Mouse (Mus musculus): Measurements from ENCODE around the gene Kri1.
"Not testable (repeated sequence)": the region's sequence is repeated elsewhere in the genome, so short reads cannot be mapped to it uniquely, and the experiment has no call there.

The Kri1 gene

DNA sequence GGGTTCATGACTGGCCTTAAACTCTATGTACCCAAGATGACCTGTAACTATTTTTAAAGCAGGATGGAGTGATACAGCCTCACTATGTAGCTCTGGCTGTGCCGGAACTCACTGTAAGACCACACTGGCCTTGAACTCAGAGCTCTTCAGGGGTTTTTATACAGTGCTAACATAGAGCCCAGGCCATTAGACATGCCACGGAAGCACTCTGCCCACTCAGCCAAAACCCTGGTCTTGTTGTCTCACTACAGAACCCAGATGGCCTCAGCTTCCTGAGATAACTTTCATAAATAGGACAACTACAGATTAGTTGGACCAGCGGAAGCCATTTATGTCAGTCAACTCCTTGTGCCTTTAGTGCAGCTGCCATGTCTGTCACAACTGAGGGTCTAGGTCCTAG lies 13.4 kb downstream of the Kri1 start:
- ATAC-seq (ENCODE audit: low TSS enrichment), result no peak

DNA sequence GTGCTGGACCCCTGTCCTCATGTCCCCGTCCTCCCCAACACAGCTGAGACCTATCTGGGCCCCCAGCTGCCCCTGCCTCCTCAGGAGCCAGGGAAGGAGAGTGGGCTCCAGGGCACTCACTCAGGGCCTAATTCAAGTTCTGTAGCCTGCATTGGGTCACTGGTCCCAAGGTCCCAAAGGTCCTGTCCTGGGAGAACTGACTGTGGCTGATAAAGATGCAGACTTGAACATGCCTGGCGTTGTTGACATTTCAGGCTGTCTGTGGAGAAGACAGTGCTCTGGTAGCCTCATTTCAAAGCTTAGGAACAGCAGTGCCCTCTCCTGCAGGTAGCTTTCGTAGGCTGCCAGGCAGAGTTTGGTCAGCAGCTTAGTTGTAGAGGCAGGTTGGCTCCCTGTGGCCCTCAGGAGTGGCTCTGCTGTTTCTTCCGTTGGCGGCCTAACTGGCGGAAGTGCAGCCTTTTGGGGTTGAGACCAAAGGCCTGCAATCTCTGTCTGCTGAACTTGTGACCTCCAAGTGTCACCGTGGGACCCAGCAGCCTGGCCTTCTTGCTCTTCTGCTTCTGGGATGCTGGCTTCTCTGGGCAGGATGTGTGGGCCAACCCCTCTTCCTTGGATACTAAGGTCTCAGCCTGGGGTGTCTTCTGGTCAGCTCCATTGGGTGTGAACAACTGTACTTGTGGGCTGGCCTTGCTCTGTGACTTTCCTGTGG lies 14.1 kb downstream of the Kri1 start:
- ATAC-seq (ENCODE audit: low TSS enrichment), result no peak

DNA sequence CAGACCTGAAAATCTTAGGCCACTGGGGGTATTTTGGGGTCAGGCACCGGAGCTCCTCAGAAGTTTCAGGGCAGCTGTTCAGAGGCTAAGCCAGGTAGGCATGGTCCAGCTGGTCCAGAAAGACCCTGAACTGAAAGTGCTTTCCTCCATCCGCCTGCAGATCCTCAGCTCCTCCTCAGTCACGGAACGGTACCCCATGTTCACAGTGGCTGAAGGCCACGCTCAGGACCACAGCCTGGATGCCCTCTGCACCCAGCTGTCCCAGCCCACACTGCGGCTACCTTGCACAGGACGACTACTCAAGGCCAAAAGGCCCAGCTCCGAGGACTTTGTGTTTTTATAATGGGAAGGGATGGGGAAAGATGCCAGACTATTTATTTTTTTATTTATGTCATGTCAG lies 14.7 kb downstream of the Kri1 start:
- ATAC-seq (ENCODE audit: low TSS enrichment), result no peak

DNA sequence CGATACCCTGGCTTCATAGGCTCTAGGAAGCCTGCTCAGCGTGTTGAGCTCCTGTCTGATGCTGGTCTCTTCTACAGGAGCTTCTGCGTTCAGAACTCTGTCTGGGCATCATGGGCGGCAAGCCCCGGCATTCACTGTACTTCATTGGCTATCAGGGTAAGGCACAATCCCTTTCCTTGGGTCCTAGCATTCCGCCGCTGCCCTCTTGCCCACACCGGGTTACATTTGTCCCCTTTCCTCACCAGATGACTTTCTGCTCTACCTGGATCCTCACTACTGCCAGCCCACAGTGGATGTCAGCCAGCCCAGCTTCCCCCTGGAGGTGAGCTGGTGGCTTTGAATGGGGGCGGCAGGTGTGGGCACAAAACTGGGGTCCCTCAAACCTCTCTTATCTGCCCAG lies 15.4 kb downstream of the Kri1 start:
- ATAC-seq (ENCODE audit: low TSS enrichment), result no peak

DNA sequence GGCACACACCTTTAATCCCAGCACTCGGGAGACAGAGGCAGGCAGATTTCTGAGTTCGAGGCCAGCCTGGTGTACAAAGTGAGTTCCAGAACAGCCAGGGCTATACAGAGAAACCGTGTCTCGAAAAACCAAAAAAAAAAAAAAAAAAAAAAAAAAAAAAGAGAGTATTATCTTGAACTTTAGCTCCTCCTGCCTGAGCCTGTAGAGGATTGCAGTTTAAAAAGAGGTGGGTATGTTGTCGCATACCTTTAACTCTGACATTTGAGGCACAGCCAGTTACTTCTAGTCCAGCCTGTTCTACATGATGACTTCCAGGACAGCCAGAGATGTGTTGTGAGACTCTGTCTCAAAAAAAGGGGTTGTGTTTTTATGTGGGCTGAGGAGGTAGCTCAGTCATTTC lies 18.2 kb downstream of the Kri1 start:
- not testable (repeated sequence) for ATAC-seq (ENCODE audit: low TSS enrichment)

DNA sequence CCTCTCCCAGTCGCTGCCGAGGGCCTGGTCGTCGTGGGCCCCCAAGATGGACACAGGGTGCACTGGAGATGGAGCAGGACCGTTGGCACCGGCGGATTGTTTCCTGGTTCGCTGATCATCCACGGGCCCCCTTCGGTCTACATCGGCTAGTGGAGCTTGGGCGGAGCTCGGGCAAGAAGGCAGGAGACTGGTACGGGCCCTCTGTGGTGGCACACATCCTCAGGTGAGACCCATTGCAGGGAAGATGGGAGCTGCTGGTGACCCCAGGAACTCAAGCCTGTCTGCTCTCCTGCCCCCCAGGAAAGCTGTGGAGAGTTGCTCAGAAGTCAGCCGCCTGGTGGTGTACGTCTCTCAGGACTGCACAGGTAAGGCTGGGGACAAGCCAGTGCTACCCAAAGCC lies 19.5 kb downstream of the Kri1 start:
- no peak for ATAC-seq (ENCODE audit: low TSS enrichment)

DNA sequence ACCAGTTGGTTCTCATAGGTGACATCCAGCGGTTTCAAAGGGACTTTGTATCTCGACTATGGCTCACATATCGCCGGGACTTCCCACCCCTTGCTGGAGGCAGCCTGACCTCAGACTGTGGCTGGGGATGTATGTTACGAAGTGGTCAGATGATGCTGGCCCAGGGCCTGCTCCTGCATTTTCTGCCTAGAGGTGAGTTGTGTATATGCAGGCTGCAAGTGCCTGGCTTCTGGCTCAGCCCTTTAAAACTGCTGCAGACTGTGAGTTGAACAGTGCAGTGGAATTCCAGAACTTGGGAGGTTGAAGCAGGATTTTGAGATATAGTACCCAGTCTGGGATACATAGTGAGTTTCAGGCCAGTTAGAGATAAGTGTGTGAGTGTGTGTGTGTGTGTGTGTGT lies 20.9 kb downstream of the Kri1 start:
- no peak for ATAC-seq (ENCODE audit: low TSS enrichment)

DNA sequence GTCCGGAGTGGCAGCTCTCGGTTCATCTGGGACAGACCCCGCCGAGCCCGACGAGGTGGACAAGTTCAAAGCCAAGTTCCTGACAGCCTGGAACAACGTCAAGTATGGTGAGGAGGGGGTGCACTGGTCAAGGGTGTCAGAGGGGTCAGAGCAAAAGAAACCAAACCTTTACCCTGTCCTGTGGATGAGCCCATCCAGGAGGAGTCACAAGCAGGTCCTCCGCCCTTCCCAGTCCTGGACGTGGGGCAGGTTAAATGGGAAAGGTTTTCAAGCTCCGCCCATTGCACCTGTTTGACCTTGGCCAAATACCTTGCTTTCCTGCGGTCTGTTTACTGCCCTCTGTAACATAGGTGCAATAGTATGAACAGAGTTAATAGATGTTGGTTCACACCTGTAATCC lies 22.2 kb downstream of the Kri1 start:
- ATAC-seq (ENCODE audit: low TSS enrichment), result no peak

DNA sequence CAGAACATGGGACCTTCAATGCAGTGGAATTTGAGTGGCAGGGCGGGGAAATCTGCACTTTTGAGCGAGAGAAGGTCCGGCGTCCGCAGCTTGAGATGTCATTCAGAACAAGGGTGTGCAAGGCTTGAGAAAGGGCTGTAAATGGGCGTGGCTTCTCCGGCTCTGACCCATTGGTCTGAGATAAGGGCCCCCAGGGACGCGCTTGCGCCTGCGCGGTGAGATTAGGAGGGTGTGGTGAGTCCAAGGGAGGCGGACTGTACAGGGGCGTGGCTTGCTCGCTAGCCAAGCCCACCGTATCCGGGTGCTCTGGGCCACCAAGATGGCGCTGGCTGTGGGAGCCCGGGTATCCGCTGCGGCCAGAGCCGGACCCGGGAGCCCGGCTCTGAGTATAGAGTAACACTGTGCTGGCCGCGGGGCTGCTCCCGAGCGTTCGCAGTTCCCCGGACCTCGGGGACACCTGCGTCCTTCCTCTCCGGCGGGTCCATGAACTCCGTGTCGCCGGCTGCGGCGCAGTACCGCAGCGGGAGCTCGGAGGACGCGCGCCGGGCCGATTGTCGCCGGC lies 22.7 kb downstream of the Kri1 start, which contains the start of gene Atg4d:
Gene Atg4d (plus strand): TSS at position 294 of the 562 bp plus-strand sequence.
- ATAC-seq (ENCODE audit: low TSS enrichment), result peak; percentile 95

DNA sequence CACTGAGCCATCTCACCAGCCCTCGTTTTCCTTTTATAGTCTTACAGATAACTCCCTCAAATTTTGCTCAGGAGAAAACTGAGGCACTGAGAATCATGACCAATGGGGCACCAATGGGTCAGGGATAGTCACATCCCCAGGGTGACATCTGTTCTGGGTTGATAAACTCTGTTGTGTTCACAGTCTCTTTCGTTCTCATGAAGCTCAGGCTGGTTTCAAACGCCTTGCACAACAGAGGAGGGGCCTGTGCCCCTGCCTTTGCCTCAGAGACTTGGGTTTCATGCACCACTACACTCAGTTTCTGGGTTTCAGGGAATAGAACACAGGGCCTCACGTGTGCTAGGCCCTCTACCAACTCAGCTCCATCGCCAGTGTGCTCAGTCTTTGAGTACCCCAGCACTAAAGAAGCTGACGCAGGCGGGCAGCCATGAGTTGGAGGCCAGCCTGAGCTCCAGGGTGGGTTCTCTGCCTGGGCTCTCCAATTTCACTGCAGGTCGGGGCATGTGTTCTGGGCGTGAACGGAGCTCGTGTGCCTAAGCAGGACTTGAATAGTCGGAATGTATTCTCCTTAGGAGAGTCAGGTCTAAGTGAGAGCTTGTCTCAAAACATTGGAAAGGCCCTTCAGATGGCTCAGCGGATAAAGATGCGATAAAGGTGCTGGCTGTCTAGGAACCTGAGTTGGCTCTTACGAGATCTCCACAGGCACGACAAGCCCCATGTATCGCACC lies 23.3 kb downstream of the Kri1 start:
- ATAC-seq (ENCODE audit: low TSS enrichment), result peak; percentile 23; the same call in 1 of the 2 replicates

DNA sequence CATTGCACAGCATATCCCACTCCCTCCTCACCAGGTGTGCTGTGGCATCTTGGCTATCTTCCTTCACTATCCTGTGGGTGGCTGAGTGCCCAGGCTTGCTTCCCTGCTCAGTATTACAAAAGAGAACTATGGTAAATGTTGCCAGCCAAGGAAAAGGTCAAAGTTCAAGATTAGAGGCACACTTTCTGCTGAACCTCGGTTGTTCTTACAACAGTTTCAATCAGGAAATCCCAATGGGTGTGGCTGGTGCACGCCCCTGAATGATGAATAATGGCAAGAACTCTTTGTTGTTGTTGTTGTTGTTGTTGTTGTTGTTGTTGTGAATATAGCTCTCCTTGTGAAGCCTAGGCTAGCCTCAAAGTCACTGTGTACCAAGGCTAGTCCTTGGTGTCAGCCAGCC lies 25.9 kb downstream of the Kri1 start:
- no peak for ATAC-seq (ENCODE audit: low TSS enrichment)

DNA sequence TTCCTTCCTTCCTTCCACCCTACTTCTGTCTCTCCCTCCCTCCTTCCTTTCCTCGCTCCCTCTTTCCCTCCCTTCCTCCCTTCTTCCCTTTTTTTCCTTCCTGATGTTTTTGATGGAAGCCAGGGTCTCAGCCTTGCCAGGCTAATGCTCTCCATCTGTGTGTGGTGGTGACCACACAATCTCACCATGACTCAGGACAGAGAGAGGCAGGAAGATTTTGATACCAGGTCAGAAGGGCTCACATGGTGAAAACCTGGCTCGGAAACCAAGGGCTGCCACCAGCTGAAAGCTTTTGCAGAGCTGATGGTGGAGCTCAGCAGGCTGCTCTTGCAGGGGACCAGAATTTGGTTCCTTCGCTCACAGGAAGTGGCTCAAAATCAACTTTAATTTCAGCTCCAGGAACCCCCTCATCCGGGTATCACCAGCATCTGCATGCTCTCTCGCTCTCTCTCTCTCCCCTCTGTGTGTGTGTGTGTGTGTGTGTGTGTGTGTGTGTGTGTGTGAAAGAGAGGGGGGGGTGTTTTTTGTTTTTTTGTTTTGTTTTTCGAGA lies 27.2 kb downstream of the Kri1 start:
- no peak for ATAC-seq (ENCODE audit: low TSS enrichment)

DNA sequence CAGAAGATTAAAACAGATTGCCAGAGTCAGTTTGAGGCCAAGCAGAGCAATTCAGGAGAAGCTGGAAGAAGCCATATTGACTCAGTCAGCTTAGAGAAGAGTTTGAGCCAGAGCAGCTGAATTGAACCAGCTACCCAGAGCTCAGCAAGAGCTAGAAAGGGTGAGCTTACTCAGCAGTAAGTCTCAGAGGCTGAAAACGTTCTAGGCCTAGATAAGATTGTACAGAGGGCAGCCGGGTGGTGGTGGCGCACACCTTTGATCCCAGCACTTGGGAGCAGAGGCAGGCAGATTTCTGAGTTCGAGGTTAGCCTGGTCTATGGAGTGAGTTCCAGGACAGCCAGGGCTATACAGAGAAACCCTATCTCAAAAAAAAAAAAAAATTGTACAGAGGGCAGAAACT lies 31.4 kb downstream of the Kri1 start:
- not testable (repeated sequence) for ATAC-seq (ENCODE audit: low TSS enrichment)

DNA sequence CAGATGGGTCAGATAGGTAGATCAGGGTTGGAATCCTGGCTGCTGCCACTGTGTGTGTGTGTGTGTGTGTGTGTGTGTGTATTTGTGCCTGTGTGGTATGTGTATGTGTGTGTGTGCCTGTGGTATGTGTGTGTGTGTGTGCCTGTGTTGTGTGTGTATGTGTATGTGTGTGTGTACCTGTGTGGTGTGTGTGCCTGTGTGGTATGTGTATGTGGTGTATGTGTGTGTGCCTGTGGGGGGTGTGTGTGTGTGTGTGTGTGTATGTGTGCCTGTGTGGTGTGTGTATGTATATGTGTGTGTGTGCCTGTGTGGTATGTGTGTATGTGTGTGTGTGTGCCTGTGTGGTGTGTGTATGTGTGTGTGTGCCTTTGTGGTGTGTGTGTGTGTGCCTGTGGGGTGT lies 33.1 kb downstream of the Kri1 start:
- no peak for ATAC-seq (ENCODE audit: low TSS enrichment)

DNA sequence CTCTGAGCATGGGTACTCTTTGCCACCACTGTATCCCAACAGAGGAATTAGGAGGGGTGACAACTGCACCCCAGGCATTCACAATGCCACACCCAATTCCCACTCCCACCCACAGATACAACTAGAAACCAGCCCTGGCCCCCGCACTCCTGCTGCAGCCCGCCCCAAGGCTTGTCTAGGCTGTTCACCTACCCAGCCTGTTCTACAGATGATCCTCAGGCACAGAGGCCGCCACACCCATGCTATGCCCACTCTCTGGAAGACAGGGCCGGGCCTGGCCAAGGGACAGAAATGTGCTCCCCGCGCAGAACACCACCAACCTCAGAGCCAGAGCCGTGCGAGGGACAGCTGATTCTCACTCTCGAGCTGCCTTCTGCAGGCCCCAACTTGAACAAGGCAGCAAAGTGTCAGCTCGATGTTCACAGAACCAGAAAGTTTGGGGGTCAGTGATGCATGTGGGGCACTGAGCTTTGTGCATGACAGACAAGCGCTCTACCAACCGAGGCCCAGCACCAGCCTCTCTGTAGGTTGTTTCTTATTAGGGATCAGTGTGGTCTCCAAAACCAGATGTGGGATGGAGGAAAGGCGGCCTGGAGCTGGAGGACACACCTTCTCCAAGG lies 36.5 kb downstream of the Kri1 start:
- ATAC-seq (ENCODE audit: low TSS enrichment), result no peak

DNA sequence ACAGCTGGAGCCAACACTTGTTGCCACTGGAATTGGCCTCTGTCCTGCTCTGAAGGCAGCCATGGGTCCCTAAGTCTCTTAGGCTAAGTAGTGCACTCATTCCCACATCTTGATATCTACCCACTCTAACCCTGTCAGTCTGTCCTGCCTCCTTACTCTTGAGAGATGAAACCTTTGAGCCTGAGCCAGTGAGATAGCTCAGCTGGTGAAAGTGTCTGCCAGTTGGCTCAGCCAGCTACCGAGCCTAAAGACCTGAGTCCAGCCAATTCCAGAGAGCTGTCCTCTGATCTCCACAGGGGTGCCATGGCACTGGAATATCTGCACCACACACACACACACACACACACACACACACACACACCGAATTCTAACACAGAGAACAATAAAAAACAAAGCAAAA lies 37.3 kb downstream of the Kri1 start:
- no peak for ATAC-seq (ENCODE audit: low TSS enrichment)

DNA sequence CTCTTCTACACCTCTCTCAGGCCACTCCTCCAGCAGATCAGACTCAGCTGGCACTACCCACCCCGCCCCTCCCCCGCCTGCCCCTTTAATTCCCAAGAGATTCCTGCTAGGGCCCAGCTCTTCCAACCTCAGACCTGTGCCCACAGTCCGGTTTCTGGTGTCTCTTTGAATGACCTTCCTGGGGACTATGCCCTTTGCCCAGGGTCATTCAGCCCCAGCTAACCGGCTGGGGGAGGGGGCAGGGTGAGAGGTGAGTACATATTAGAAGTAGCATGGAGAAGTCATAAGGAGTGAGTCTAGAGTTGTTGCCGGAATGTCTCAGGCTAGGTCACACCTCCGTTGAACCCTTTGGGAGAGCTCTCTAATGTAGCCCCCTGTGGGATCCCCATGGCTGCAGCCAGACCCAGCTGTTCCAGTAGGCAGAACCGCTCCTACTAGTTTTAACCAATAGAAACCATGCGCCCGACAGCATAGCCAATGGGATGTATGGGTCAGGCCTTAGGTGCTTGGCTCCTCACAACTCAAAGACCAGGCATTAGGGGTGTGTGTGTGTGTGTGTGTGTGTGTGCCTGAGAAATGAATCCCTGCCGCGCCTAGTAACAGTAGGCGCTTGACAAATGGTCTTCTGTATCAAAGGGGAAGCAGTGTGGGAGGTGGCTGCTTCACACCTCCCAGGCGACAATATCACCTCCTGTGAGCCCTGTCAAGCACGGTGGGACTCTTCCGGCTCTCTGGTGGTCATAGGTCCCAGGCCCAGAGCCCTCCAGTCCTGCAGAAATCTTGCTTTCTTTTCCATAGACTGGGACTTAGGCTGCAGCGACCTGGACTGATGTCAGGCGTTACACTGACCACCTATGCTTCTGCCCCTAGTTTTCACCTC lies 37.9 kb downstream of the Kri1 start:
- no peak for ATAC-seq (ENCODE audit: low TSS enrichment)

DNA sequence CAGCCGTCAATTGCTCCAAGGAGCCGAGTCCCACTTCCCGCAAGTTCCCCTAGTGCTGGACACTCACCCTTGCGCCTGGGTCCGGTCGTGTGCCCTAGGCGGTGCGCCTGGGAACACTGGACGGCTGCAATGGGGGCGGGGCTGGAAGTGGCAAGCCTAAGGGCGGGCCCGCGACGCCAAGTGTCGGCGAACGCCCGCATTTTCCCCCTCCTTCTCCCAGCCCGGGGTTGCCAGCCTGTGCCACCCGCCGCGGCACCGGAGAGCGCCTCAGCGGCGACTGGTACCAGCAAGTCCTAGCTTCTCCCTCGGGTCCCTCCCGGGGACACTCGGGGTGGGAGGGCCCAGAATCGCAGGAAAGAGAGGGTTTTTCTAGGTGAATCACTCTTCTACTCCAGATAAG lies 39.4 kb downstream of the Kri1 start, which contains the start of gene S1pr5:
Gene S1pr5 (minus strand): TSS at position 118 of the 400 bp plus-strand sequence.
- ATAC-seq (ENCODE audit: low TSS enrichment), result peak; percentile 16; the same call in 1 of the 2 replicates

DNA sequence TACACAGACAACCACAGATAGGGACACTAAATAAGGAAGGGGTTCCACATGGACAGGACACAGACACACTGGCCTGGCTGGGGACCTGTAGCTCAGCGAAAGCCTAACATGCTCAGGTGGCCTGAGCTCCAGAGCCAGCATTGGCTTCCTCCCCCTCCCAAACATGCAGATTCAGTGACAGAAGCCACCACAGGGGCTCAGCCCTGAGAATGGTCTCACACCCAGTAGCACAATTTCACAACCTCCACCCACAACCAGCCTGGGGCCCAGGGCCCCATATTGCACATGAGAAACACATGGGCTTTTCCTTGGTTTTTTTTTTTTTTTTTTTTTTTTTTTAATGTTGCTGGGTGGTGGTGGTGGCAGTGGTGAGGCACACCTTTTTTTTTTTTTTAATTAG lies 41.4 kb downstream of the Kri1 start:
- ATAC-seq (ENCODE audit: low TSS enrichment), result no peak

DNA sequence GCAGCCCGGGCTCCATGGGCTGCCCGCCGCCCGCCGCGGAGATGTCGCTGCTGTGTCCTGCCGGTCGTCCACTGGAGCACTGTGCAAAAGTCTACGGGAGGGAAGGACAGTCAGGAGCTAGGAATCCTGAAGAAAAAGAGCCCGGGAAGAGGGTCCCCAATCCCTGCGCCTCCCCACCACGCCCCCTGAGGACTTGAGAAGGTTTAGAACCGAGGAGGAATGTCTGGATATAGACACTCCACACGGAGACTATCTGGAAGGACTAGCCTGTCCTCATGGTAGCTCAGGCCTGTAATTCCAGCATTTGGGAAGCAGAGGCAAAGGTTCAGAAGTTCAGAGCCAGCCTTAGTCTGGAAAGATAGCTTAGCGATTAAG lies 42.7 kb downstream of the Kri1 start:
- no peak for ATAC-seq (ENCODE audit: low TSS enrichment)

DNA sequence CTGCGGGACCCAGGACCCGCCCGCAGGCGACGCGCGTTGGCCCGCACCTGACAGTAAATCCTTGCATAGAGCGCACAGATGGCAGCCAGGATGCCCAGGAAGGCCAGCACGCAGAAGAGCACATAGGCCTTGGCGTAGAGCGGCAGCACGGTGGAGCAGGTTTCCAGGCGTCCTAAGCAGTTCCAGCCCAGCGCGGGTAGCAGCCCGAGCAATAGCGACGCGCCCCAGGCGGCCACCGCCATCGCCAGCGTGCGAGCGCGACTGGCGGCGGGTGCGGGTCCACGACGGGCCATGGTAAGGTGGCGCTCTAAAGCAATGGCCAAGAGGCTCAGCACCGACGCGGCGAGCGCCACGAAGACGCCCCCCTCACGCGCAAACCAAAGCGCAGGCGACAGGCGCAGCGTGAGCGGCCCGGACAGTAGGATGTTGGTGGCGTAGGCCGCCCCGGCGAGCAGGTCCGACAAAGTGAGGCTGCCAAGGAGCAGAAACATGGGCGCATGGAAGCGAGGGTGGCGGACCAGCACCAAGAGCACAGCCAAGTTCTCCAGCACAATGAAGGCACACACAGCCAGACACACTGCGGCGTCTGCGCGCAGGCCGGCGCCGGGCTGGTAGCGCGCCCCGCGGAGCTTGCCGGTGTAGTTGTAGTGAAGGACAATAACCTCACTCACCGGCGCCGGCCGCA lies 43.2 kb downstream of the Kri1 start:
- peak; percentile 39 for ATAC-seq (ENCODE audit: low TSS enrichment)
